Mouse (Mus musculus) kidney, adult 18-20 months (tissue): ENCODE data around the gene Atp6v1fnb.

Experiments
- DNase-seq: peaks from one replicate; pipeline ENCODE4 v3.0.0; 2021

Gene Atp6v1fnb

DNA sequence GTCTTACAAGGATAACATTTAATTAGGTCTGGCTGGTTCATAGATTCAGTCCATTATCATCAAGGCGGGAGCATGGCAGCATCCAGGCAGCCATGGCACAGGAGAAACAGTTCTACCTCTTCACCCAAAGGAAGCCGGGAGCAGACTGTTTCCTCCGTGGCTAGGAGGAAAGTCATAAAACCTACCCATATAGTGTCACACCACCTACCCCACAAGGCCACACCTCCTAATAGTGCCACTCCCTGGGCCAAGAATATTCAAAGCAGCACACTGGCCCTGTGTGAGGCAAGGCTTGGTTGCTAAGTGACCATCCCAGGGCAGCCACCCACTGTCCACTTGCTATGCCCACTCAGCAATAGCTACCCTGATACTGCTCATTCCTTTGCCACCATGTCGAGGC is at the start of gene Atp6v1fnb:
TSS of gene Atp6v1fnb (plus strand) at position 301 of the 400 bp plus-strand sequence.
- DNase-seq: no peak

DNA sequence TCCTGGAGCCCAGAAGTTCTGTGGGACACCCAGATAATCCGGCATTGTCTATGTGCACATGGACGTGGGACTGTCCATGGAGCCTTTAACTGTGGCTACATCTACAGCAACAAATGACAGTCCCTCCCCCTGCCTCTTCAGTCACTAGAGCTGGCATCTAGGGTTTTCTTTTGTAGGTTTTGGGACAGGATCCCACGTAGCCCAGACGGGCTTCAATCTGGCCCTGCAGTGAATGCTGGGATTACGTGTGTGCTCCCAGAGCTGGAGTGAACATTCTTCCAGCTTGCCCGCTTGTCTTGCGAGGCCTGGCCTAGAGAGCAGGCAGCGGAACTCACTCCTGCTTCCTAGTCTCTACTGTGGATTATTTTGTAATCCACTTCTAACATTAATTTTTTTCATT is 46.1 kb upstream of the Atp6v1fnb start:
- no peak for DNase-seq

DNA sequence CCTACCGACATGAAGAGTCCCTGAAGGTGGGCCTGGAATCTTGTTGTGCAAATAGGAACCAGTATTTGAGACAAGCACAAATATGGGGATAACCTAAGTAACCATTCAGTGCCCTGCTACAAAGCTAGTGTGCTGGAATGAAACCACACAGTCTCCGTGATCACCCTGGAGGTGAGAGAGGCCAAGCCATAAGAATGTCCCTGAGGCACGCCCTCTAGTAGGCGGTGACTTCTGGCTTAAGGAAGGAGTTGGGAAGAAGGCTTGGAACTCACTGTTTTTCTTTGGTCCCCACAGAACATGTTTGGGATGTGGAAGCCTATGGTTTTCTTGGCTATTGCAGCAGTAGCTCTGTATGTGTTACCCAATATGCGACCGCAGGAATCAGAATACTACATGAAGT is 44.9 kb upstream of the Atp6v1fnb start:
- DNase-seq: no peak

DNA sequence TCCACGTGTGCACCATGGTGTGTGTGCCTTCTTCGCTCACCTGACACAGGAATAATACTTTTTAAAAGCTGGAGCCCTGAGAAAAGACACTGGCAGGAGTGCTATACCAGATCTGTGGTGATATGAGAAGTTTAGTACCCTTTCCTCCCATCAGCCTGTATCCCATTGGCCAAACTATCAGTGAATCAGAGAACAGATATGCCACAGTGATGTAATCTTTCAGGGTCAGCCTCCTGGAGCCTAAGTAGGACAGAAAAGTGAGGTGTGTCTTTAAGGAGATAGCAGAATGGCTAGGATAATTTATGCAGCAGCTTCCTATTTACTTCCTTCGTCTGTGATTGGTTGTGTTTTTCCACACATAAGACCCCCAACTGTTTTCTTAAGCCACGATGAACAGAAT is 43.1 kb upstream of the Atp6v1fnb start:
- DNase-seq: no peak

DNA sequence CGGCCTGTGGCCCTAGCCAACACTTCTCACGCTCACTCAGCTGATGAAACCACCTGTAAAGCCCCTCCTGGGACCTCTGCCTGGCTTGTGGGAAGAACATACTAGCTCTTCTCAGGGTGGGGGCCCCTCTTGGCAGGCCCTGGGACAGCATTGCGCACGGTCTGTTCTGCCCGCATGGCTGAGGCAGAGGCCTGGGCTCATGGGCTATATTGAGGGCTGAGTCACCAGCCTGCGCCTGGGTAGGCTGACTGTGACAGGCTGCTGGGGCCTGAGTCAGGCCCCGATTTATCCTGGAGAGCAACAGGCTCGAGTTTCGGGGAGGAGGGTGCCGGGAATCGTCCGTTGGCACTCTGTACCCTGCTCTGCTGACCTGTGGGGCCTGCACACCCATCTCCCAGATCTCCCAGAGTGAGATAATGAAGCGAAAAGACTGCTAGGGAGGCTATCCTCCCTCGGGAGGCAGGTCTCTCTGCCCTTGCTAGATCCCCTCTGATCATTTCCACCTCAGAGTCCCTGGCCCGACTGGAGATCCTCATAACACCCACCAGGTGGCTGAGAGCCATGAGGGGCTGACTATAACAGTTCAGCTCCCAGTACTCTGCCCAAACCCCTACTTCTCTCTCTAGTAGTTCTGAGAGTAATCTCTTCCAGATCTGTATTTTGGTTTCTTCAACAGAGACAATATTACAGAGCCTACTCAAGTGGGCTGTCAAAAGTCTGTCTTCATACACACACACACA is 40.4 kb upstream of the Atp6v1fnb start:
- no peak for DNase-seq

DNA sequence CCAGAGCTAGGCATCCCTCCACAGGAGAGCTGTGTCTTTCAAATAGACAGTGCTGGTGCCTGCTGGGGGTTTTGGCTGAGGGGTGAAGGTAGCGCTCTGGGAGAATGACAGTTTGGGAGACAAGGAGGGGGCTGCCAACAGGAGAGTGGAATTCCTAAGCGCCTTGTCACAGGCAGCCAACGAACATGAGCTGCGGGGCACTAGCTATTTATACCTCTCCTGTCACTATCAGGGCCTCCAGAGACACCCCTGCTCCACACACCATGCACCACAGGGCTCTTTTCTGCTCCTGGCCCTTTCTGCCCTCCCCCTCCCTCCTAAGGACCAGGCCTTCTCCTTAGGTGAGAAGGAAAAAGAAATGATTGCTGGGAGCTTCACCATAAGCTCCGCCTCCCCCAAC is 39.8 kb upstream of the Atp6v1fnb start:
- no peak for DNase-seq

DNA sequence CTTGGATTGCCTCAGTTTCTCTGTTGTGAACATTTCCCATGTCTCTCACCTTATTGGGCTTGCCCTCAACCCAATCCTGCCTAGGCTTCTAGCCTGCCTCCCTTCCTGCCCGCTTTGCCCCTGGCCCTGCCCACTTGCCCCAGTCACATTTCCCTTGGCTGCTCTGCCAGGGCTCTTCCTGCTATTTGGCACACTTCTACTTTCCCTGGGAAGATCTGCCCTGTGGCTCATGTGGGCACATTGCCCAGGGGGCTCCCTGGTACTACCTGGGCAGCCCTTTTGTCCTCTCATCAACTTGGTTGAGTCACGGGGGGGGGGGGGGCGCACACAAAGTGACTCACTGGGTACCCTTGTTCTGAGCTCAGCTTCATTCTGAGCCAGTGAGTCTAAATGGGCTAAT is 39.1 kb upstream of the Atp6v1fnb start:
- DNase-seq: no peak

DNA sequence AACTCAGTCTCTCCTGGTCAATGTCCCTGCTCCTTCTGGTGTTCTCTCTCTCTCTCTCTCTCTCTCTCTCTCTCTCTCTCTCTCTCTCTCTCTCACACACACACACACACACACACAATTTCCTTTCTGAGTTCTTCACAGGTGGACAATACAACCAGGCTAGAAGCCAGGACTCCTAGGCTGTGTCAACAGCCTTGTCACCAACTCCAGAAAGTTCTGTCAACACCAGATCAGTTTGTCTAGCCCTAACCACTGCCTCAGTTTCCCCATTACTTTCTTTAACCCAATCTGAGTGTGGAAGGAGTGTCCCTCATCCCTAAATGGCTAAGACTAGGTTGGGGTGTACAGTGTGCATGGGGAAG is 38.6 kb upstream of the Atp6v1fnb start:
- DNase-seq: no peak

DNA sequence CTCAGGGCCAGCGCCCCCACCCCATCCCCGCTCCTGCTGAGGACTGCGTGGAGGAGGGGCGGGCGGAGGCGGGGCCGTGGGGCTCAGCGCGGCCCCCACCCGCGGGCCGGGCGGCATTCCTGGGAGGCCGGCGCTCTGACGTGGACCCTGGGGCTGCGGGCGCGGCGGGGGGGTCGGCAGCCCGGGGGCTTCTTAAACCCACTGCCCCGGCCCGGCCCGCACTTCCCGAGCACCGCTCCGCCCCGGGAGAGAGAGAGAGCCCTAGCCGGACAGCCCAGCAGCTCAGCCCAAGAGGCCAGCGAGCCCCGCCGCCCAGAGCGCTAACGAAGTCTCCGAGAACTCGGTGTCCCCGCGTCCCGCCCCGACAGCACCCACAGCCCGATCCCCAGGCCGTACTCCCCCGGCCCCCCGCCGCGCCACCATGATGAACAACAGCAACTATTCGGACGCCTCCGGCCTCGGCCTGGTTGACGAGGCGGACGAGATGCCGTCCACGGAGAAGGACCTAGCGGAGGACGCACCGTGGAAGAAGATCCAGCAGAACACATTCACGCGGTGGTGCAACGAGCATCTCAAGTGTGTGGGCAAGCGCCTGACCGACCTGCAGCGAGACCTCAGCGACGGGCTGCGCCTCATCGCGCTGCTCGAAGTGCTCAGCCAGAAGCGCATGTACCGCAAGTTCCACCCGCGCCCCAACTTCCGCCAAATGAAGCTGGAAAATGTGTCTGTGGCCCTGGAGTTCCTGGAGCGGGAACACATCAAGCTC is 38.0 kb upstream of the Atp6v1fnb start, which contains the start of gene Flnc:
TSS of gene Flnc (plus strand) at position 219 of the 766 bp plus-strand sequence.
- peak; percentile 22 for DNase-seq

DNA sequence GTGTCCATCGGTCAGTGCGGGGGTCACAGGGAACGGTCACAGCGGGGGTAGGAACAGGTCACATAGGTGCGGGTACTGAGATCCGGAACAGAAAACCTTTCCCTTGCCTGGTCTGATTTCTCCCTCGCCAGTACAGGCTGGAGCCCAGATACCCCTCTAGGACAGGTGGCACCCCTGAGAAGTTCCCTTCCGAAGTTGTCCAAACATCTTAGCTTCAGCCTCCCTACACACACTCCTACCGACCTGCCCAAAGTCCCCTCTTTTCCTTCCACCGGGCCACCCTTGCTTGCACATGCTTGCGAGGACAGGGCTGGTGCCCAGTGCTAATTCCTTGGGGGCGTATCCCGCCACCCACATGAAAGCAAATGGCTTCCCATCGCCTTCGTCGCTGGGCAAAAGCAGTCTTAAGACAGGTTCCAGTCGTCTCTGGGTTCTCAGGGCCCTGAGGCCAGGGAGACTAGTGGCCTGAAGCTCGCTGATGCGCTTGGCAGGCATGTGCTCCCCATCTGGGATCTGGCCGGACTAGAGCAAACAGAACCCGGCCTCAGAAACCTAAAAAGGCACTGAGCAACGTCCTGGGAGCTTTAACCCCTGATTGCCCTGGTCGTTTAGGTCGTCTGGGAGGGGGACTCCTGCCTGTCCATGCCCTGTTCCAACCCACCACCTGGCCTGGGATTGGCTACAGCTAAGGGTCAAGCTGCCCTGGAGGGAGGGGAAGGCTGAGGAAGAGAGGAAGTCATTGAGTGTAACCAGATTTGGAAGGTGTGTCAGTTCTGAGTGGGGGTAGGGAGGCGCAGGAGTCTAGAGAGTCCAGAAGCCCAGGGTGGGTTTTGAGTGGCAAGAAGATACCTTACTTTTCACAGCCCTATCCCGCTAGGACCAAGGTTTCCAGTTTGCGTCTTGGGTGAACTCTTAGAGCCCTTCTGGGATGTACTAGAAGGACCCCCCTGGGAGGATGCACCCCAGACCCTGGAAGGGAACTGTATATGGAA is 37.1 kb upstream of the Atp6v1fnb start:
- DNase-seq: no peak

DNA sequence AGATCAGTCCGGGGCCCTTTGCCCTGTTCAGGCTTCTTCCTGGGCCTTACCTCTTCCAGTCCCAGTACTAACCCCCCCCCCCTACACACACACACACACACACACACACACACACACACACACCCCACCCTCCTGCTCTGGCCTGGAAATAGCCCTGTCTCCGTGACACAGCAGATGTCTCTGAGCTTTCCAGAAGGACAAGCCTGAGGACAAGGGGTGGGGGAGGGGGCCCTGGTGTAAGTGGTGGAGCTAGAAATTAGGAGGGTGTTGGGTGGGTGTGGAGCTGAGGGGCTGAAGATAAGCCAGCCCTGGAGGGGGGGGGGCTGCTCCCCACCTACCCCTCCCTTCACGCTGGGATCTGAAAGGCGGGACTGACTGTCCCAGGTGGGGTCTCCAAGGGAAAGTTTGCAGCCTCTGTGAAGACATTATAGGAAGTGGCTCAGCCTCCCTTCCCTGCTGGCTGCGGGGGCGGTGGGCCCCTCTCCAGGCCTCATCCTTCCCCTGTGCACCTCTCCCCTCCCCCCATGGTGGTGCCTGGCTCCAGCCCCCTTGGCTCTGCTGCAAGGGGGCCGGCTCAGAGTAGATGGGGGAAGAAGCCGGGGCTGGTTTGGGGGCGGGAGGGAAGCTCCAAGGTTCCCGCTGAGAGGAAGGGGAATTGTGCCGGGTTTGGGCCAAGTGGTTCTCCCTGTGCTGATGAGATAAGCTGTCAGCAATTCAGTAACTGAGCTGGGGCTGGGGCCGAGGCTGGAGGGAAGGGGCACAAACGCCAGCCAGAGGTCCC is 36.1 kb upstream of the Atp6v1fnb start:
- no peak for DNase-seq

DNA sequence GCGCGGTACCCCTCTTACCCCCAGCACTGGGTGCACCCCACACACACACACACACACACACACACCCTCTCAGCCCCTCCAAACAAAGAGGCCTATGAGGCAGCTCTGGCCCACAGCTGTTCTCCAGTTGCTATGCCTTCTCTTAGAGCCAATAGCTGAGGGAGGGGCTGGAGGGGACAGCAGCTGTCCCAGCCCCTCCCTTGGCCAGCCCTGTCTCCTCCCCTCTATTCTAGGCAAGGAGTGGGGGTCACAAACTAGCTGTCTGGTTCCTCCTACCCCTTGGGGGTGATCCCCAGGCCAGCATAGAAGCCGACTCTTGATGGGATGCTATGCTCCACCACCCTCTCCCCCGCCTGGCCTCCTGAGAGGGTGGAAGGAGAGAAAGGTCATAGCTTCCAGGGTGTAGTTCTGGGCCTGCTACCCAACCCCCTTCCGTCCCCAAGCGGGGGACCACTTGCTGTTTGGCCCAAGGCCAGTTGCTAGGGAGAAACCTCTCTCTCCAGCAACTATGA is 35.2 kb upstream of the Atp6v1fnb start:
- no peak for DNase-seq

DNA sequence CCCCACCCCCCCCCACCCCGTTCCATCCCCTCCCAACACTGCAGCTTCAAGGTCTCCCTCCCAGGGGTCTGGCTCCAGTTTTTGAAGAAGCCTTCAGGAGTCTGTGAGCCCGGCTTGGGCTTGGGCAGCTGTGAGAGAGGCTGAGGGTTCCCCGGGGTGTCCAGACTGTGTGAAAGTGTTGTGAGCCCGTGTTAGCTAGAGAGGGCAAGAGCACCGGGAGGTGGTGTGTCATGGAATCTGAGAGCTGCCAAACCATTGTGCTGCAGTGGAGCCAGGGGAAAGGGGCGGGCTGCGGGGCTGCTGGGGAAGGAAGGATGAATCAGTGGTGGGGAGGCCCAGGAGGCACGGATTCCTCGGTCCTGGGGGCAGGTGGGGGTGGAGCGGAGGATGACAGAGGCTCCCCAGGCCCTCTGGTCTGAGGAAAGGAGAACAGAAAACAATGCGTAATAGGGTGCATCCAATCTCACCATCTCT is 34.7 kb upstream of the Atp6v1fnb start:
- no peak for DNase-seq

DNA sequence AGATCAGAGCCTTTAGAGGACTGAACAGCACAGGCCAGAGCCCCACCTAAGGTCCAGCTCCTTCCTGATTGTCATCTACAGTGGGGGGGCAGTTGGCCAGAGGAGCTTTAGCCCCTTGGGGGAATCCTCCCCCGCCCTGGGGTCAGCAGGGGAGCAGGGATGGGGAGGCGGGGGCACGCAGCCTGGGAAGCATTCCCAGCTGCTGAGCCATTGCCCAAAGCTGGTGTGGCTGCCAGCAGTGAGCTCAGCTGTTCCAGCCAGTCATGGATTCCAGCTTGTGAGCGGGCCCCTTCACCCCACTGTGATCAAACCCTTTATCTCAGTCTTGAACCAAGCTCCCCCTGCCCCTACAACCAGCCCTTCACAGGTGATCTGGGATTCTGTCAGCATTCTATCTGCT is 32.0 kb upstream of the Atp6v1fnb start:
- no peak for DNase-seq

DNA sequence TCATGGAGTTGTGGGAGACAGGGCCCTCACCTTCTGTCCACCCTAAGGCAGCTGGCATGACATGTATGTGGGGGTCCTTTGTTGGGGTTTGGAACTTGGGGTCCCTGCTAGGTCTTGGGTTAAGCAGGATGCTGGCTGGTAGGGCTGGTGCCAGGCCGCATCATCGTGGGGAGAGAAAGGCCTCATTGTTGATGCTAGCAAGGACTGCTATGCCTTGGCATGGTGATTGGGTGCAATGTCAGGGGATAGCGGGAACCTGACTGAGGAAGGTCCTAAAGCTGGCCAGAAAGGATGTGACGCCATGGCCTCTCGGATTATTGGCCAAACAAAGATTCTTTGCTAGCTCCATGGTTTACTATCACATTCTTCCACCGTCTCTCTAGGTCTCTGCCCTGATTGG is 31.4 kb upstream of the Atp6v1fnb start:
- no peak for DNase-seq

DNA sequence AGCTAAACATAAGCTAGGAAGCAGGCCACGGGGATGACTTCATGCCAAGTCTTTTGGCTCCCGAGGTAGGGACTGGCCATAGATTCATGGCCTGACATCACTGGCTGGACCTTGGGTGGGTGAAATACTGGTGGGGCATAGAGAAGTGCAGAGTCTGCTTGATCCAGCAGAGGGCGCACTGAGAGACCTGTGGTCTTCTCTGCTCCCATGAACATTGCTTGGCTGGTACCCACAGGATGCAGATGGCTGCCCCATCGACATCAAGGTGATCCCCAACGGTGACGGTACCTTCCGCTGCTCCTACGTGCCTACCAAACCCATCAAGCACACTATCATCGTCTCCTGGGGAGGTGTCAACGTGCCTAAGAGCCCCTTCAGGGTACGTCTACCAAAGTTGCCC is 26.5 kb upstream of the Atp6v1fnb start:
- peak; percentile 50 for DNase-seq

DNA sequence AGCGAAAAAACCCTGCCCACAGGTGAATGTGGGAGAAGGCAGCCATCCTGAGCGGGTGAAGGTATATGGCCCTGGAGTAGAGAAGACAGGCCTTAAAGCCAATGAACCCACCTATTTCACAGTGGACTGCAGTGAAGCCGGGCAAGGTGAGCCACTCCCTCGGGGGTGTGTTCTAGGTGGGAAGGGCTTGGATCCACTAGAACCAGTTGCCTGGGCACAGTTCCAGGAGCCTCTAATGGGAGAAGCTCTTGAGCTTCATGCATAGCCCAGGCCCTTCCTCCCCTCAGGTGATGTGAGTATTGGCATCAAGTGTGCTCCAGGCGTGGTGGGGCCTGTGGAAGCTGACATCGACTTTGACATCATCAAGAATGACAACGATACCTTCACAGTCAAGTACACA is 25.9 kb upstream of the Atp6v1fnb start:
- DNase-seq: no peak

DNA sequence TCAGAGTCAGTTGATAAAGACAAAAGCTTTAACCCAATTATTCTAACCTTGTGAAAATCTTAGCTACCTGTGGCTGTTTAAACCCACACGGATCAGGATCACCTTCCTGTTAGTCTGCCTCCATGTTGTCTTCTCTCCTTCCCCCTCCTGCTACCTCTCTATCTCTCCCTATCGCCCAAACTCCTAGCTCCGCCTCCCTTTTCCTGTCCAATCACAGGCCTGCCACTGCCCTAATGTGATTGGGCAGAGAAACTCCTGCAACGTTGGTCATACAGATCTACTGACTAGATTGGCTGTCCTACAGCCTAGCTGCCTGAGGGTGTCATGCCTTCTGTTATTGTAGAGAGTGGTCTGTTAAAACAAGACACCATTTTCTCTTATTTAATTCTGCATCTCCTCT is 21.4 kb upstream of the Atp6v1fnb start:
- DNase-seq: no peak

DNA sequence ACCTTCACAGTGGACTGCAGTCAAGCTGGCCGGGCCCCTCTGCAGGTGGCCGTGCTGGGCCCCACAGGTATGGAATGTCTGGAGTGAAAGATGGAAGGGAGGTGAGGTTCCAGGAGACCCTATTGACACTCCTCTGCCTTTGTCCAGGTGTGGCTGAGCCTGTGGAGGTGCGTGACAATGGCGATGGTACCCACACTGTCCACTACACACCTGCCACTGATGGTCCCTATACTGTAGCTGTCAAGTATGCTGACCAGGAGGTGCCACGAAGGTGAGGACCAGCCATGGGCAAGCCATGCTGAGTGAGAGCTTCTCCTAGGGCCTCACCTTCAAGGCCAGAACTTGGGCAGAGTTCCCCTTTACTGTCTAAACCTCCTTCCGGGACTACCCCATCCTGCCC is 20.6 kb upstream of the Atp6v1fnb start:
- DNase-seq: no peak

DNA sequence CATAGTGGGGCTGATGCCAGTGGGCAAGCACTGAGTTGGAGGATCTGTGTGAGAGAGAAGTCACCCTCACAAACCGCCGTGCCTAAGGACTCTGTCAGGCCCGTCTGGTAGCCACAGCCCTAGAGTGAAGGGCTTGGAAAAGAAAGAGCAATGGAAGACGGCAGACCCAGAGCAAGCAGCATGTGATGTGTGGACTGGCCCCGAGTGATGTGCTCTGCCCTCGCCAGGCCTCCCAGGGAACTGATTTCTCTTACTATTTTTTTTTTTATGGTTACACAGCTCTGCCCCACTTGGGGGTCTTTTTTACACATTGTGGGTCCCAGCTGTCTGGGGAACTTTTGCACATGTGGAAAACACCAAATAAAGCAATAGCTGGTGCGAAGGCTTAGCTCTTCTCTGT is 9.7 kb upstream of the Atp6v1fnb start:
- DNase-seq: no peak

DNA sequence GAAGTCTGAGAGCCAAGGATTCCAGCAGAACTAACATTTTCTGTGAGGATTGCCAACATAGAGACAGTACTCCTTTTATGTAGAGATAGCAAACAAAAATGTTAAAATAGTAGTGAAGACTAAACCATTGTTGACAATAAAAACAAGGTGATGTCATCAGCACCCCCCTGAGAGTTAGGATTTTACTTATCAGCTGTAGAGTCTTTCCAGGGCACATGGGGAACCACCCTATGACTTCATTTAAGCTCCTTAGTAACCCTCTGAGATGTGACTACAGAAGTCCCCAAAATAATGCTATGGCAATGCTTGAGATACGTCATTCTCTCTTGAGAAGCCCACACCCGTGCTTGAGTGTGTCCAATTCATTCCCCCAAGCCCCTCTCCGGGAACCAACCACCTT is 7.8 kb upstream of the Atp6v1fnb start:
- no peak for DNase-seq
